Mouse (Mus musculus): ENCODE data around the gene Reln. TPM values are rescaled to one million over a fixed set of nuclear protein-coding genes. Genes with fewer than 3 reads are reported as not detected.

The Reln gene
- total RNA-seq, 2 experiments from 2014 or later = 46.9 to 52.6 TPM

DNA sequence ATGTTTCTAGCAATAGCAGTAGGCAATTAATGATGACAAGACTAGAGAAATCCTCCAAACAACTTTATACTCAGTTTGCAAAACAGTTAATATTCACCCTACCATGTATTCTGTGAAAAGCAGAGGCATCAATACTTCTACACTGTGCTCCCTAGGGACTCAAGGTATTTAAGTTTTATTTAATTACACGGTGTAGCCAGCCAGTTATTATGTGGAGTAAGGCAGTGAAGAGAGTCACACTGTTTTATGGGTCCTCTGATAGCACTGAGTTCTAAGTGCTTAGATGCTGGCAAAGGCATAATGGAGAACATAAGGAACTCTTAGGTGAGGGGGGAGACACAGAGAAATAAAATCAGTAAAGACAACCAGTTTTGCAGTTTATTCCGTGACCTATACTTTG lies 101.0 kb downstream of the Reln start:
- no peak for DNase-seq (ENCODE audit: extremely low spot score in 1 of 2, low spot score in 1 of 2)

DNA sequence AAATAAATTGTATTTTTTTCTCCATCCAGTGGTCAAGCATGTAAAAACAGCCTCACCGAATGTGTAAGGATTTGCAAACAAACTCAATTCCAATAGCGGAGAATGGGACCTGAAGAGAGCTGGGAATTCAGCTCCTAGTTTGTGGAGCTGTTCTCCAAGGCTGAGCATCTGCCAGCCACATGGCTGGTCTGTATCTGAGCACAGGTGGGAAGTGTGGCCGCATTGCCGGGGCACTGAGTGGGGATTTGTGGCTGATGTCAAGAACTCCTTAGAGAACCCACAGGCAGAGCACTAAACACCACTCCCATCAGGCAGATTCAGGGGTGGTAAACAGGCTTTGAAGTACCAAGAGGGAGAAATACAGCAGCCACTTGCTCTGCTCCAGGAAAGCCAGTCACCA lies 102.9 kb downstream of the Reln start:
- DNase-seq (ENCODE audit: extremely low spot score in 1 of 2, low spot score in 1 of 2) = no peak

DNA sequence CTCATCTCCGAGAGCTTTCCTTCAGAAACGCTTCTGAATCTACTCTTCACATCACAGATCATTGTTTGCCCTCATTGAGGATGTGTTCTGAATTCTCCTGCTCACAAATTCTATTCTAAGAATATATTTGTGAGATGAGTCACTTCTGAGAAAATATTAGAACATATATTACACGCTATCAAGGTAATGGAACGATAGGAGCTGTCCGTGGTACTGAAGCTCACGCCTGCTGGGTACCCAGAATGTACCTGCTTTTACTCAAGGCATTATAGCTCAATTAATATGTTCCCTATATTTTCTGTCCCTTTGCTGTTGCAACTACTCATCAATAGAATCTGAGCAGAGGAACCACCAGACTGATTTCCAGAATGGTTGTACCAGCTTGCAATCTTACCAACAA lies 107.7 kb downstream of the Reln start:
- DNase-seq (ENCODE audit: extremely low spot score in 1 of 2, low spot score in 1 of 2) = no peak

DNA sequence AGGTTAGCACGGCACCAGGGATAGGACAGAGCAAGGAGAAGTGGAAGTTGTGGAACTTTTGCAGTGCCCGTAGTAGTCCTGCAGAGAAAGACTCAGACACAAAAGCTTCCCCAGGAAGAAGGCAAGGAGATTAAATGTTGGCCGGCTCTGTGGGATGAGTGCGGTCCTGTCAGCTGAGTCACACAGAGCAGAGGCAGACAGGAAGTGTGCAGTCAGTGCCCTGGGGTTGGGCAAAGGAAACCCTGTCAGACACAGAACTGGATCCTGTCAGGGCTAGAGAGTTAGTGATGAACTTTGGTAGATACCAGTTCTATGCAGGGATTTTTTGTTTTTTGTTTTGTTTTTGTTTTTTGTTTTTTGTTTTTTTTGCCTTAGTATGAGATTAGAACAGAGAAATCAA lies 120.0 kb downstream of the Reln start:
- DNase-seq (ENCODE audit: extremely low spot score in 1 of 2, low spot score in 1 of 2) = no peak

DNA sequence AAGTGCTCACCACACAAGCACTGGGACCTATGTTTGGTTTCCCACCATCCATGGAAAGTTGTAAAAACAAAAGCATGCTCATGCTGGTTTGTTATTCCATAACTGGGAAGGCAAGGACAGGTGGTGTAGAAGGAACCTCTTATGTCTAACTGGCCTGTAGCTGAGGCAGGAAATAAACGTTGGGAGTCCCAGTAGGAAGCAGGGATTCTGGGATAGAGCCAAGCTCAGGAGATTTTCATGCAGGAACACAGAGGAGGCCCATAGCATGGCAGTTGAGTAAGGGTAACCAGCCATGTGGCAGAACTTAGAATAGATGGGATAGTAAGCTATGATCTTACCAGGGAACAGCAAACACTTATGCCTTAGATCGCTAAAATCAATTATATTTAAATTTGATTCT lies 120.6 kb downstream of the Reln start:
- no peak for DNase-seq (ENCODE audit: extremely low spot score in 1 of 2, low spot score in 1 of 2)

DNA sequence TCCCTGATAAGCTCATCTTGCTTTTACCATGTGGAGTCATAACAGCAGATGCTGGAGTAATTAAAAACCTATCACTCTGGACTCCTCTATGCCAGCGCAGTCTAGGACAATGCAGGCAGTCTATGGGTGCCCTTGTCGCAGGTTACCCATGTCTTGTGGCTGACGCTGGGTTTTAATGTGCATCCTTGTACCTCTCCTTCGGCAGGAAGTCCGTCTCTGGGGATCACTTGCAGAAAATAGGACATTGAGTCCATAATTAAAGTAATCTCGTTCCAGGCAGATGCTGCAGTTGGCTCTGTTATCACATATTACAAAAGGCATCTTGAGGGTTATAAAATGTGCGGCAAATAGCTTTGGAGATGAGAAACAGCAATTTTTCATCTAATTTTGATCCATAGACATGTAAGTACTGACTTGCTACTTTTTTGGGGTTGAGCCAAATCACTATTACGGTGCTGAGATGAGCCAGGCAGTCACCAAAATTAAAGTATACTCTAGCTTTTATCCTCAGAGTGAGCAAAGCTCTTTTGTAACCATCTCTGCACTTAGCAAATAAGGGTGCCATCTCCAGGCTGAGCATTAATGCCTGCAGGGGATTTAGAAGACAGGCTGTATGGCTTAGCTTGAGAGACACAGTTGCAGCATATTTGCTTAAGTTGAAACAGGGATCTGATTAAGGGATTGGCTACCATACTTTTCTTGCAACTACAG lies 136.0 kb downstream of the Reln start:
- peak in 1 of 2 experiments; percentile 3 for DNase-seq (ENCODE audit: extremely low spot score in 1 of 2, low spot score in 1 of 2)

- no peak for DNase-seq (ENCODE audit: extremely low spot score in 1 of 2, low spot score in 1 of 2)
Observed at GRCm38 (mm10) chr5:22197926-22198325, 146.6 kb downstream of the Reln start.

- DNase-seq (ENCODE audit: extremely low spot score in 1 of 2, low spot score in 1 of 2) = no peak
Observed at GRCm38 (mm10) chr5:22196891-22197290, 147.6 kb downstream of the Reln start.

DNA sequence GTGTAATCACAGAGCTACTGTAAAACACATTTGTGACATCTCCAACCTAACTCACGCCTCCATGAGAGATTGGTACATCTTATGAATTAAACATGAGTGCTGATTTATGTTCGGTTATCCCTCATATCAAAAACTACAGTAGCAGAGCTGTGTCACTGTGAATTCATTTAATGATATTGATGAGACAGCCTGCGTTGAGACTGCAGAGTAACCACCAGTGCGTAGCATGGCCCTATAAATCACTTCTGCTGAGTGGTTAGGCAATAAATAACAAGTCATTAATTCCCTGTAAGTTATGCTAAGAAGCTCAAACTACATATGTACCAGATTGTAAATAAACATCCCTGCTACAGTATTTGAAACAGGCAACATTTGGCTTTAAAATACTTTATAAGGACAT lies 148.0 kb downstream of the Reln start:
- no peak for DNase-seq (ENCODE audit: extremely low spot score in 1 of 2, low spot score in 1 of 2)

DNA sequence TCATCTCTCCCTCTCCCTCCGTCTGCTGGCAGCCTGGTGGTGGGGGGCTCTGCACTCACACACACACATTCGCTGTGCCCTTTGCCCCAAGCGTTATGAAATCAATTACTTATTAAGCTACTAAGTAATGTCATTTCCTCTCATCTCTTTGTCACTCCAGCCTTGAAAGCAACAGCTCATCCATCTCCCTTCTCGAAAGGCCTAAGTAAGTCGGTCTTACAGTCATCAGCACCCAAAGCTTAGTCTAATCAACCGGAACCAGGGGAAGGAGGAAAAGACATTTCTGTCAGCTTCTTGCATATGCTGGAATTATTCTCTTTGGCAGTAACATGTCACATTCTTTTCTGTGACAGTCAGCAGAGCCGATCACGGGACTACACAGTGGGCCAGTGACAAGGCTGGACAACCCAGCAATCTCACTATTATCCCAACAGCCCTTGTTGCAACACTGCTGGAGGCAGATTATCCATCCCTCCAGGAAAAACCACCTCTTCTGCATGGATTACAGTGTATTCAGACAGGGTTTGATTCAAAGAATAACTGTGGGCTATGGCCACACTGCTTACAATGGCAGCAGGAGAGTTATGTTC lies 149.1 kb downstream of the Reln start:
- DNase-seq (ENCODE audit: extremely low spot score in 1 of 2, low spot score in 1 of 2) = no peak

DNA sequence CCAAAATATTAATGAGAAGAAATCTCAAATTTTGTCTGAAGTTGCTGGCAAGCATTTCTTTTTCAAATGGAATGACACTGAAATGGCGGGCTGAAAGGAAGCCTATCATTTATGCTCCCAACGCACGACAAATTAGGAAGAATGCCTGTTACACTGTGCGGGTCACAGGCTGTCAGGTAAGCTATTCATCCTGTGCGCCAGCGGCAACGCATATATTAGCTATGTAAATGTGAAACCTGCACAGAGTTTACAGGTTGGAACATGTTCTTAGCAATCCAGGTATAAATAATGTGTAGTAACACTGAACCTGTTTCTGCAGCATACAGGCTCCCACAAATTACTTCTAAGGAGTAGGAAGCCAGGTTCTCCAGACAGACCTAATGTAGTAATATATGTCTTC lies 152.7 kb downstream of the Reln start:
- no peak for DNase-seq (ENCODE audit: extremely low spot score in 1 of 2, low spot score in 1 of 2)

- no peak for DNase-seq (ENCODE audit: extremely low spot score in 1 of 2, low spot score in 1 of 2)
Observed at GRCm38 (mm10) chr5:22190333-22190732, 154.2 kb downstream of the Reln start.

GRCm38 (mm10) chr5:22187599-22187998 lies 156.9 kb downstream of the Reln start:
- DNase-seq (ENCODE audit: extremely low spot score in 1 of 2, low spot score in 1 of 2) = no peak

- no peak for DNase-seq (ENCODE audit: extremely low spot score in 1 of 2, low spot score in 1 of 2)
Observed at GRCm38 (mm10) chr5:22176480-22176879, 168.0 kb downstream of the Reln start.

DNA sequence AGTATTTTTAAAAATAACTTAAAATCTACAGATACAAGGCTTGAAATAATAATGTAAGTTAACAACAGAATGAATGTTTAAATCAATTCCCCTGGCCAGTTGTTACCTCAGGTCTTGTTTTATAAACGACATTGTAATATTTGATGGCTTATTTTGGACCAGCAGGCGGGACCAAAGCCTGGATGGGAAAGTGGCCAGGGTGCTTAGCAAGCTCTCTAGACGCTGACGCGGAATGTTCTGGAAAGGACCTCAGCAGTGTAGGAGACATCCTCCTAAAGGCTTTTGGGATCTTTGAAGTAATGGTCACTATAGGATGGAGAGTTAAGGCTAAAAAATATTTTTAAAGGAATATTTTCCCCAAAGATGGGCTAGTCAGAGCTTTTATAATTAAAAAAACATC lies 173.2 kb downstream of the Reln start:
- DNase-seq (ENCODE audit: extremely low spot score in 1 of 2, low spot score in 1 of 2) = no peak

GRCm38 (mm10) chr5:22164060-22164934 lies 180.2 kb downstream of the Reln start:
- no peak for DNase-seq (ENCODE audit: extremely low spot score in 1 of 2, low spot score in 1 of 2)

DNA sequence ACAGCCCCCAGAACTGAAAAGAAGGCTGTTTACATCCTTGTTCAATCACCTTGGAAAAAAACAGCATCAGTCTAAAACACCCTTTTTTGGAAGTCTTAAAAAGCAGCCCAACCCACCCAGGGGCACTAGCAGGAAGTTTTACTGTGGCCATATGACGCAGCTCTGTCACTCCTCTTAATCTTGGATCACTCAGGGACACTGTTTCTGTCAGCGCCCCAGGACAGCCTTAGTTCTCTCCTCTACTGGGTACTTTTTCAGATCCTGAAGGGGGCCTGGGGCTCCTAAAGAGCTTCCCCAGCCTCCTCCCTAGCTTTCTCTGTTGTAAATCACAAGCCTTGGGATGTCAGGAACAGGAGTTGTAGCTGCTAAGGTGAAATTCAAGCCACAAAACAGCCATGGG lies 183.6 kb downstream of the Reln start:
- DNase-seq (ENCODE audit: extremely low spot score in 1 of 2, low spot score in 1 of 2) = no peak

- DNase-seq (ENCODE audit: extremely low spot score in 1 of 2, low spot score in 1 of 2) = no peak
Observed at GRCm38 (mm10) chr5:22158754-22159153, 185.7 kb downstream of the Reln start.

- DNase-seq (ENCODE audit: extremely low spot score in 1 of 2, low spot score in 1 of 2) = no peak
Observed at GRCm38 (mm10) chr5:22153601-22154000, 190.9 kb downstream of the Reln start.

DNA sequence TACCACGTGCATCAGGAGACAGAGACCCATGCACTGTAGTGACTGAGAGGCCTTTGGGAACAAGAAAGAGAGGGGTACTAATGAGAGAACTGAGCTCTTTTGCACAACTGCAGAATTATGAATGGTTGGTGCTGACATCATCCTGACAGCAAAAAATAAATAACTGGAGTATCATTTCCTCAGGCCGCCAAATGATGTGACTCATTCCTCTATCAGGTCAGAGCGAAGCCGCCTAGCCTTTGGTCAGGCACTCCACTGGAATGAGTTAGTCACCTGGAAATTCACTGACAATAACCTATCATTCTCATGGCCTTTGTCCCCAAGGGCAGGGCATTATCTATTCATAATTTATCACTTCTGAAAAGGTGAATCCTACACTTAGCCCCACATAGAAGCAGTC lies 202.7 kb downstream of the Reln start:
- DNase-seq (ENCODE audit: extremely low spot score in 1 of 2, low spot score in 1 of 2) = no peak

- DNase-seq (ENCODE audit: extremely low spot score in 1 of 2, low spot score in 1 of 2) = no peak
Observed at GRCm38 (mm10) chr5:22139015-22139414, 205.5 kb downstream of the Reln start.
